Mouse (Mus musculus) Patski (cell line): Measurements from ENCODE around the gene Myd88. TPM values are rescaled to one million over a fixed set of nuclear protein-coding genes. Genes with fewer than 3 reads are reported as not detected.
A peak's percentile ranks its signal among the peaks of the same experiment; 100 is the strongest.

ENCODE experiments used
- ATAC-seq: fragments of 100-300 bp; one replicate; pipeline ENCODE4 v1.8.0; 2021
- CTCF ChIA-PET: fragments of 350-600 bp; sonication (Branson Sonifier 250); formaldehyde crosslinking; loops from one replicate; lab custom pipeline; 2022; ENCODE audit warnings: inconsistent platforms; lab: Charles Lee
- POLR2A ChIA-PET: fragments of 350-600 bp; sonication (Branson Sonifier 250); formaldehyde crosslinking; loops from one replicate; lab custom pipeline; 2022; ENCODE audit warnings: antibody characterized with exemption, inconsistent platforms; lab: Charles Lee
- DNase-seq: peaks from one replicate; pipeline ENCODE4 v3.0.0-alpha.2; 2011; ENCODE audit warnings: low read depth, low spot score
- H3K27me3 ChIP-seq: fragments of 371-371 bp; one replicate; pipeline ENCODE4 v1.5.1; 2021
- CTCF ChIP-seq: fragments of 100-300 bp; IDR thresholded peaks from one replicate; pipeline ENCODE4 v1.5.1; 2021
- in situ Hi-C: fragments of 300-500 bp; cut with MboI; formaldehyde crosslinking; loops from 3 replicates; pipeline ENCODE4 v1.11.1; 2018; ENCODE audit warnings: low pct_unique_long_range_greater_than_20kb, mixed read lengths
- polyA plus RNA-seq: library from polyadenylated mRNA; unstranded; gene quantifications from one replicate; pipeline ENCODE4 v1.2.3, GENCODE M21; 2021

Gene Myd88
- polyA plus RNA-seq, 1 experiment from 2014 or later, result 29.2 TPM

- H3K27me3 ChIP-seq, result no peaks in the 10 kb centered on the region
- CTCF ChIA-PET, result no interaction called here
- DNase-seq (no peak), ATAC-seq (no peak)
- TF ChIP-seq CTCF, result no peak
- POLR2A ChIA-PET, result no interaction called here
- in situ Hi-C loops, result no loop called here
These were observed 12.7 kb downstream of the Myd88 start for GRCm38 (mm10) chr9:119328488-119328887.

GRCm38 (mm10) chr9:119324130-119324529, 17.1 kb downstream of the Myd88 start:
- ATAC-seq, result no peak
- DNase-seq, result no peak
- in situ Hi-C loops, result no loop called here
- ChIA-PET CTCF (interaction anchor here (1.6 to 2.1 kb wide), 2 partner anchors 15 to 73 kb away, joined by 3 to 4 read pairs; partner anchors contain the start of gene Acaa1a), POLR2A (interaction anchor here (0.7 kb wide), 1 partner anchor 16 kb away, joined by 5 read pairs; no protein-coding TSS in a partner anchor)
- TF ChIP-seq CTCF, result no peak
- no peaks in the 10 kb centered on the region for H3K27me3 ChIP-seq

GRCm38 (mm10) chr9:119323260-119323645, 18.0 kb downstream of the Myd88 start:
- ChIA-PET POLR2A (interaction anchor here (0.7 to 1.2 kb wide), 2 partner anchors 17 to 31 kb away, joined by 4 read pairs; partner anchors contain the start of gene Acaa1a), CTCF (interaction anchor here (1.1 to 2.6 kb wide), 4 partner anchors 10 to 72 kb away, joined by 3 to 10 read pairs (median 4); partner anchors contain the start of gene Acaa1a)
- DNase-seq, result no peak
- no peak for ATAC-seq
- in situ Hi-C loops, result no loop called here
- H3K27me3 ChIP-seq, result no peaks in the 10 kb centered on the region
- TF ChIP-seq CTCF, result peak; percentile 3

- ATAC-seq, result peak; percentile 90
- TF ChIP-seq CTCF, result peak; percentile 78
- ChIA-PET POLR2A (interaction anchor here (0.7 to 1.2 kb wide), 4 partner anchors 11 to 31 kb away, joined by 3 to 5 read pairs (median 4); partner anchors contain the start of gene Acaa1a), CTCF (interaction anchor here (1.1 to 2.6 kb wide), 4 partner anchors 11 to 71 kb away, joined by 3 to 10 read pairs (median 4); partner anchors contain the start of gene Acaa1a)
- H3K27me3 ChIP-seq, result no peaks in the 10 kb centered on the region
- peak; percentile 99 for DNase-seq
- in situ Hi-C loops, result no loop called here
These were observed 18.6 kb downstream of the Myd88 start, which contains the start of gene Oxsr1 for GRCm38 (mm10) chr9:119322289-119323259. Gene Oxsr1 (minus strand): TSS chr9:119322427.

GRCm38 (mm10) chr9:119321392-119322229, 19.6 kb downstream of the Myd88 start:
- TF ChIP-seq CTCF, result no peak
- ATAC-seq, result peak; percentile 27
- DNase-seq, result no peak
- CTCF ChIA-PET, result interaction anchor here (2.1 to 2.6 kb wide), 2 partner anchors 30 to 70 kb away, joined by 4 to 10 read pairs; no protein-coding TSS in a partner anchor
- in situ Hi-C loops, result no loop called here
- POLR2A ChIA-PET, result interaction anchor here (0.9 kb wide), 1 partner anchor 12 kb away, joined by 5 read pairs; no protein-coding TSS in a partner anchor
- H3K27me3 ChIP-seq, result no peaks in the 10 kb centered on the region

- H3K27me3 ChIP-seq, result no peaks in the 10 kb centered on the region
- in situ Hi-C loops, result no loop called here
- ChIA-PET CTCF (interaction anchor here (2.6 kb wide), 1 partner anchor 30 kb away, joined by 10 read pairs; no protein-coding TSS in a partner anchor), POLR2A (no interaction called here)
- no peak for DNase-seq
- ATAC-seq, result no peak
- TF ChIP-seq CTCF, result no peak
These were observed 20.3 kb downstream of the Myd88 start for GRCm38 (mm10) chr9:119320946-119321345.

- in situ Hi-C loops, result no loop called here
- H3K27me3 ChIP-seq, result no peaks in the 10 kb centered on the region
- ChIA-PET POLR2A (no interaction called here), CTCF (no interaction called here)
- DNase-seq, result no peak
- TF ChIP-seq CTCF, result no peak
- no peak for ATAC-seq
These were observed 20.8 kb downstream of the Myd88 start for GRCm38 (mm10) chr9:119320446-119320845.

GRCm38 (mm10) chr9:119318891-119319290, 22.3 kb downstream of the Myd88 start:
- ChIA-PET CTCF (no interaction called here), POLR2A (no interaction called here)
- no peak for TF ChIP-seq CTCF
- in situ Hi-C loops, result no loop called here
- H3K27me3 ChIP-seq, result no peaks in the 10 kb centered on the region
- ATAC-seq (no peak), DNase-seq (no peak)

- CTCF ChIA-PET, result no interaction called here
These were observed 28.1 kb downstream of the Myd88 start for GRCm38 (mm10) chr9:119313096-119313495.

GRCm38 (mm10) chr9:119309067-119309466, 32.1 kb downstream of the Myd88 start:
- no peak for TF ChIP-seq CTCF
- DNase-seq (no peak), ATAC-seq (no peak)
- CTCF ChIA-PET, result no interaction called here
- POLR2A ChIA-PET, result no interaction called here
- H3K27me3 ChIP-seq, result no peaks in the 10 kb centered on the region
- in situ Hi-C loops, result no loop called here

More at GRCm38 (mm10) chr9:119313096-119313495, 28.1 kb downstream of the Myd88 start:
- no peaks in the 10 kb centered on the region for H3K27me3 ChIP-seq
- ATAC-seq, result no peak
- TF ChIP-seq CTCF, result no peak
- POLR2A ChIA-PET, result no interaction called here
- no peak for DNase-seq
- in situ Hi-C loops, result no loop called here
